ENCODE assay signal across 15 mouse cellular contexts in the genomic region with DNA sequence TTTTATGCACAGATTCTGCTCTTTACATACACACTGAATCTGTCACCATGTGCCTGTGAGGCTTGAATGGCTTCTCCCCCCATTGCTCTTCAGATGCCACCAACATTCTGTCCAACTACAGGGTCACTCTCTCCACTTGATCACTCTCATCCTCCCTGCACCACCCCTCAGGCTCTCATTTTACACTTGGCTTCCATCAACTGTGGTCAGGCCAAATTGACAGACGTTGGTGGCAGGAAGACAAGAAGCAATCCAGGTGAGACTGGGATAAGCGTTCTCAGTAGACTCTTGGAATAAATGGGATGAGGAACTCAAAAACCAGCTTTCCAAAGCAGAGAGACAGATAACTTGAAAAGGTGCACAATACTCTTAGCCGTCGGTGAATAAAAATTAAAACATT.
"Had no signal": no experiment of that assay in that cellular context is flagged by ENCODE, and none has a peak within 500 bp of the region (broad histone marks: within the 10 kb centered on the region; RNA-seq: fewer than 3 reads in every experiment).

No protein-coding gene starts in this region.

- ATAC-seq: intestine, embryonic 16.5 days; liver, embryonic 12.5 days had no signal

- DNase-seq: gastrocnemius, postnatal 14 days; gastrocnemius, postnatal 36 days; heart, adult 11 months; heart, adult 2 months; heart, postnatal 14 days; heart, postnatal 36 days; kidney, adult 11 months; kidney, adult 2 months; kidney, adult 9 months; kidney, postnatal 14 days; kidney, postnatal 36 days; layer of hippocampus, adult 9-11 months; layer of hippocampus, postnatal 36 days had no signal
